Mouse (Mus musculus): Measurements from ENCODE around the gene Ptpn14.

DNA sequence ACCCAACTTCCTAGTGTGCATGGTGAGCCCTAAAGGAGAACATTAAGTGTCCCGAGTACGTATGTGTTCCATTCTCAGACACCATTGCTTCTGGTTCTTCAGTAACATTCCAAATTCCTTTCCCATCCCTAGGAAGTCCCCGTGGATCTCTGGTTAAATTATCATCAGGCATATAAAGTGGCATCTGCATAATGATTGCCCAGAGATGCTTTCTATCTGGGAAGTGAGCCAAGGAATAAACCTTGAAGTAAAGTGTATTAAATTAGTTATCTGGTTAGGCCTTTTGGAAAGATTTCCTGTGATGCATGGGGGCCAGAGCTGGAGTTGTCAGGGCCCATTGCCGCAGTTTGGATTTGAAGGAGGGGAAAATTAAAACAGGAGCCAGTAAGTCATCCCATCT, 144.0 kb downstream of the Ptpn14 start:
- TF ChIP-seq CTCF (IDR thresholded peaks at IDR 0.05; ENCODE audit: control insufficient read depth, insufficient read depth, low read length) (no peak), POLR2A (IDR thresholded peaks at IDR 0.05; ENCODE audit: borderline replicate concordance, control insufficient read depth, low read depth, low read length) (no peak)
